Mouse (Mus musculus) kidney, adult 9 months (tissue): ENCODE data around the gene Zfp142.

Source experiments
- DNase-seq: peaks from one replicate; pipeline ENCODE4 v3.0.0; 2022

The Zfp142 gene

GRCm38 (mm10) chr1:74587773-74588445, at the start of gene Zfp142, which contains the start of gene Bcs1l:
Gene Zfp142 (minus strand): TSS chr1:74588246.
Gene Bcs1l (plus strand): TSS chr1:74588289.
- peak; percentile 99 for DNase-seq

DNA sequence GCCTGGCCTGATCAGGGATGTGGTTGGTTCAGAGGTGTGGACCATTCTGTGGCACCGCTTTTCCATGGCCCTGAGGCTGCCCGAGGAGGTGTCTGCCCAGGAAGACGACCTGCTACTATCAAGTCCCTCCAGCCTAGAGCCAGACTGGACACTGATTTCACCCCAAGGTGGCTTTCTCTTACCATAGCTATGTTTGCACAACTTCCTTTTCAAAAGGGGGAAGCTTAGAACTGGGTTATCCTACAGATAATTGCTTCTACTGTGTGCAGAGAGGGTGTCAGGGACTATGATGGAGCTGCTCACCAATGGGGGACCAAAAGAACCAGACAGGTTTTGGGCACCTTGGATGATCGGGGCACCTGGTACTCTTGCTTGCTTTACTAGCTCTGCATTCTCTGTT, 44.7 kb upstream of the Zfp142 start:
- no peak for DNase-seq

DNA sequence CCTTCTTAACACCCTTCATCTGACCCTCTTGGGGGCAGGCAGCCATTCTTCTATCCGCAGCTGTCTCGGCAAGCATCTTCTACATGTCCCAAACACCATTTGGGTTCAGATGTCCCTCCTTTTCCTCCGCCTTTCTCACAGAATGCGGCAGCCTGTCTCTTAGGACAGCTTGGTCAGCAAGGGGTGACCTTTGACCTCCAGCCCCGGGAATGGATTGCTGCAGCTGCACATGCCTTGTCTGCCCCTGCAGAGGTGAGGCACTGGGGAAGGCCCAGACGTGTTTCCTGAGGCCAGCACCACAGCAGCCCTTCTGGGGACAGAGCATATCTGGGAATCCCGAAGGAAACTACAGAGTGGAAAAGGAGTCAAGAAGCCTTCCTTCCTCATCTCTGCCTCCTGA, 40.0 kb upstream of the Zfp142 start:
- peak; percentile 17 for DNase-seq

- DNase-seq = no peak
Measured at GRCm38 (mm10) chr1:74626076-74626475, 38.0 kb upstream of the Zfp142 start.

DNA sequence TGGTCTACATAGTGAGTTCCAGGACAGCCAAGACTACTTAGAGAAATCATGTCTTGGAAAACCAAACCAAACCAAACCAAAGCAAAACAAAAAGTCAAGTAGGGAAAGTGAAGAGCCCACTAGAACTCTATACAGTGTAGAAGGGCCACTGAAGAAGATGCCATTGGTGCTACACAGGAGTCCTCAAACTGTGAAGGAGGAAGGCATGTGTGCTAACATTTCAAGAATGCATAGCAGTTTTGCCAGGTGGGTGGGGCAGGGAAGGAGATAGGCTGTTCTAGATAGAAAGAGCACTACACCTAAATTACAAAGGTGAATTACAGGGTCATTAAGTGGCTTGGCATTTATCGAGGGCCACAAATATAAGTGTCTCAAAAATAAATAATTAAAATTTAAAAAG, 36.1 kb upstream of the Zfp142 start:
- DNase-seq = no peak

DNA sequence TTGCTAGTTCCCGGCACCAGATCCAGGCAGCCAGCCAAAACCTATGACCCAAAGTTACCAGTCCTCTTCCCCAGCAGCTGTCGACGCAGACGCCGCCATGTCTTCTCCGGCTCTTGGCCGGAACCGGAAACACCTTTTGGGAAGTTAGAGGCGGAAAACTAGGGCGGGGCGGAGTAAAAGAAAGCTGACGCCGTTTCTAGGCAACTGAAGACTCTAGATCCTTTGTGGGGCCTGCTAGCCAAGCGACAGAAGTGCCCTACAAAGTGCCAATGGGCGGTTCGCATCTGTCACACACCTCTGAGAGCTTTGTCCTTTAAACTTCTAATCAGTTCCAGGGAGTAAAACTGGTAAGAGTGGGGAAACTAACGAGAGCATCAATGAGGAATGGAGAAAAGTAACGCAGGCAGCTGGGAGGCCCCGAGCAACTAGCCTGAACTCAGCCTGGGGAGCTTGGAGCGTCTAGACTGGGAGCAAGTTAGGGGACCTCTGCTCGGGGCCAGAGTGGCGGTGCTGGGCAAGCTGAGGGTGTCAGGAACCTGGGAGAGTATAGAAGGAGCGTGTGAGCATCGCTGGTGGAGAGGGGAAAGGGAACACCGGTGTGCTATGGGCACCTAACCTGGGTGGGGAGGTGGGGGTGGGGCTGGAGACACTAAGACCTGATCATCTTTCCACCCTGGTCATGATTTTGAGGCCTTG, 13.4 kb upstream of the Zfp142 start, which contains the start of the genes Rnf25 and Stk36:
Gene Rnf25 (minus strand): TSS at position 131 of the 696 bp plus-strand sequence.
Gene Stk36 (plus strand): TSS at position 179 of the 696 bp plus-strand sequence.
- DNase-seq = peak; percentile 91

GRCm38 (mm10) chr1:74600501-74601266, 12.6 kb upstream of the Zfp142 start:
- no peak for DNase-seq

- no peak for DNase-seq
Measured at GRCm38 (mm10) chr1:74594434-74594833, 6.4 kb upstream of the Zfp142 start.

DNA sequence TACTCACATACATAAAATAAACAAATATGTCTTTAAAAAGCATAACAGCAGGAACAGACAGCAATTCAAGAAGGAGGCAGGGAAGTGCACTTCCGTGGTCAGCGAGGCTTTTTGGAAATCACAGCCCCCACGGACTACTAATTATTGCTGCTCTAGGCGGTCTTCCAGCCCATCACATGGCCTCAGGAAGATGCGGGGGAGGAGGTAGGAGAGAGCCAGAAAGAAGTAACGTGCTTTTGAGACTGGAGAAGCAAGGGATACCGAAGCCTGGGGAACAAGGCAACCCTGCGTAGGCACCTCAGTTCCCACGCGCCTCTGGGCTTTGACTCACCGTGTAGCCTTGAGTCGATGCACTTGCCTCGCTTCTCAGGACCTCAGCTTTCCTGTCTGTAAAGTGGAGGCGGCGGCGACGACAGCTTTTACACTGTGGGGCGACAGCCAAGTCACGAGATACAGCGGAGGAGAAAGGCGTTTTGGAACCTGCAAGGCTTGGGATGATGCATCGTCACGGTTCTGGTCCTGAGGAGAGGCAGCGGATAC, 743 bp downstream of the Zfp142 start:
- DNase-seq = no peak

GRCm38 (mm10) chr1:74584616-74585398, 3.2 kb downstream of the Zfp142 start:
- no peak for DNase-seq

DNA sequence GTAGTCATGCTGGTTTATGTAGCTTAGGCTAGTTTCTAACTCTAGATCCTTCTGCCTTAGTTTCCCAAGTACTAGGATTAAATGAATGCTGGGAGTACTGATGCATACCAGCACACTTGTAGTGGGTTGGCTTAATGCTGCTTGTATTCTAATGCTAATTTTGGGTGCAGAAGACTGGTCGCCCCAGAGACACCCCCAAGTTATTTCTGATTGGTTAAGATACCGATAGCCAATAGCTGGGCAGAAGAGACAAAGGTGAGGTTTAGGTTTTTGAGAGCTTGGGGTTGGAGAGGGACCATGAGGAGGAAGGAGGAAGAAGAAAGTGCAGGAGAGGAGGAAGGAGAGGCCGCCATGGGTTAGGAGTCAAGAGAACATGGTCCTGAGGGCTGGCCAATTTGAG, 5.4 kb downstream of the Zfp142 start:
- no peak for DNase-seq

DNA sequence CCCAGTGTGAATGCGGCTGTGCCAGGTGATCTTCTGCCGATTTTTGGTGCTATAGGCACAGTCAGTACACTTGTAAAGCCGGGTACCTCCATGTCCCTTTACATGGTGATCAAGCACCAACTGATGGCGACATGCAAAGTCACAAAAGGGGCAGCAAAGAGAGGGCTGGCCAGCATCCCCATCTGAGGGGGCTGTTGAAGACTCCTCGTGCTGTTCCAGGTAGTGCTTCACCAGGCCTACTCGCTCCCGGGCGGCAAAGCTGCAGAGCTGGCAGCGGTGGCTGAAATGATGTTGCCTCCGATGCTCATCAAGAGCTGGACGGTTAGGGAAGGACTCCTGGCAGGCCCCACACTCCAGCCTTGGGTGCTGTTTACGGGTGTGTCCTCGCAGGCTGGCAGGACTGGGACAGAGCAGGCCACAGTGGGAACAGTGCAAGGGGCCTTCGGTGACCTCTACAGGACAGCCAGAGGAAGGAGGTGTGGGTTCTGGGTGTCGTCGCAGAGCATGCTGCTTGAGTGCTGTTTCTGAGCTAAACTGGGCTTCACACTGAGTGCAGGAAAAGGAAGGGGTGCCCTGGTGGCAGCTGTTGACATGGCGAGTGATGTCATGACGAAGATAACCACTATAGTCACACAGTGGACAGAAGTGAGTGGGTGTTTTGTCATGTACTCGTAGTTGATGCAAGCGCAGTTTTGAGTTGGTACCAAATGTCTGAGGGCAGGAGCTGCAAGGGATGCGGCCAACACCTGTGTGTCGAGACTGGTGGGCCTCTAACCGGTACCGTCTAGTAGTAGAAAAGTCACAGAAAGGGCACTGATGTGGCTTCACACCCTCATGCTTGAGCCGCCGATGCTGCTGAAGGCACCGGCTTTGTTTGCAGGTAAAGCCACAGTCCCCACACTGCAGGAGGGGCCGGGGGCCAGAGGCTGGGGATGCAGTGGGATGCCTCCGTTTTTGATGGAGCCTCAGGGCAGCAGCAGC, 18.0 kb downstream of the Zfp142 start:
- DNase-seq = no peak

DNA sequence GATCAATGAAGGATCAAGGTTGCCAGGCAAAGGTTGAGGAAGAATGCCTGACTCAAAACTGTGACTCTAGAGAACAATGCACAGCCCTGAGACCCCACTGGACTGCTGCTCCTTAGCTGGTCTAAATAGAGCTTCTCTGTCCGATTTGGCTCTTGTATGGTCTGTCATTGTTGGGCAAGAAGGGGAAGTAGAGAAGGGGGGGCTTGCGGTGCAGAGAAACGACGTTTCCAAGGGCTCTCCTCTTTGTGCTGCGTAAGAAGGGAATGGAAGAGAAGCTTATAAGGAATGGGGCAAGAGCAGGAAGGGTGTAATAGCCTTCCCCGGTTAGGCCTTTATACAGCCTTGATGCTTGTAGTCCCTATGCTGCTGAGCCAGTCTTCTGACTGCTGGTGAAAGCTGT, 22.2 kb downstream of the Zfp142 start:
- DNase-seq = no peak

- DNase-seq = no peak
Measured at GRCm38 (mm10) chr1:74559061-74559460, 29.0 kb downstream of the Zfp142 start.

DNA sequence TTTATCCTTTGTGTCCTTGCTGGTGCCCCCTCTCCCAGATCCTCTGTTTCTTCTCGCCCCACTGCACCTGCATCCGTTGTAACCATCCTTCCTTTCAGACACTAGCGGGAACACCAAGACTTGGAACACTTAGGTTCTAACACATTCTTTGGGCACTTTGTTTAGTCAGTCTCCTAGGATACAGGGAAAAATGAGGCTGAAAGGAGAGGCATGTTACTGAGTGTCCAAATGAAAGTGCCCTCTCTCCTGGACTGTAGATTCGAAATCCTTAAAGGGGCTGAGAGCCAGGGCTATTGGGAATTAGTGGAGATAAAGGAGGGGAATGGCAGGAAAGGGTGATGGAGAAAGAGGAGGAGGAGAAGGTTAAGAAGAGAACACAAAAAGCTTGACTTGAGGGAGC, 43.9 kb downstream of the Zfp142 start, which contains the start of gene Usp37:
Gene Usp37 (minus strand): TSS at position 101 of the 400 bp plus-strand sequence.
- DNase-seq = no peak

- DNase-seq = peak; percentile 44
Measured at GRCm38 (mm10) chr1:74542451-74542961, 45.5 kb downstream of the Zfp142 start, which contains the start of gene Plcd4. Gene Plcd4 (plus strand): TSS chr1:74542888.

- DNase-seq = no peak
Measured at GRCm38 (mm10) chr1:74538650-74539049, 49.4 kb downstream of the Zfp142 start.

DNA sequence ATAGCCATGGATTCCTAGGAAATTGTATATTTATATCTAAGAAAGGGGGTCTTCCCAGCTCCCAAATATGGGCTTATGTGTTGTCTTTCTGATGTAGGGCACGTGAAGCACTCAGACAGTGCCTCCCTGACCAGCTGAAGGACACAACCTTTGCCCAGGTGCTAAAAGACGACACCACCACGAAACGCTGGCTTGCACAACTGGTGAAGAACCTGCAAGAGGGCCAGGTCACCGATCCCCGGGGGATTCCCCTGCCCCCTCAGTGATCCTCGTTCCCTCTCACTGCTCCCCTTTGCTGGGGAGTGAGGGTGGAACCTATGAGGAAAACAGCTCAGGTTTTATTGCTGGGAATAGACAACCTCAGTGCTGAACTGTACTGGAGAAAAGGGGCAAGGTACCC, 59.5 kb downstream of the Zfp142 start:
- DNase-seq = peak; percentile 71

GRCm38 (mm10) chr1:74524746-74525145, 63.3 kb downstream of the Zfp142 start:
- DNase-seq = peak; percentile 71

DNA sequence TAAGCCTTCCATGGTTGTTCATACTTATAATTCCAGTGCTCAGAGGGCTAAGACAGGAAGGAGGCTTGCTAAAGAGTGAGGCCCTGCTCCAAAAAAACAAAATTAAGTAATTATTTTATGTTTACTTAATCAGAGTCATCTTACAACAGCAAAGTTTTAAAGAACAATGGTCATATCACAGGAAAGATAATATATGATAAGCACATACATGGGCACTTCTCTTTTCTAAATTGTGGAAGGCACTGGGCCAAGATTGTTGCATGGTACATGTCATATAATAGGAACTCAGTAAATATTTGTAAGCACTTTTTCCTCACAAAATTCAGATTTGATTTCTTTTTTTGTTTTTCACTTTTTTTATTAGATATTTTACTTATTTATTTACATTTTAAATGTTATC, 68.2 kb downstream of the Zfp142 start:
- DNase-seq = no peak
